Mouse (Mus musculus) heart, adult 18-20 months (tissue): Measurements from ENCODE around the gene Sec22b. TPM values are rescaled to one million over a fixed set of nuclear protein-coding genes. Genes with fewer than 3 reads are reported as not detected.
A peak's percentile ranks its signal among the peaks of the same experiment; 100 is the strongest.

Experiments used
- DNase-seq, 2 experiments: peaks; one replicate each; pipeline ENCODE4 v3.0.0; 2021 to 2022; ENCODE audit warnings: mixed read lengths in 1 of 2
- long read RNA-seq, 2 experiments: library from polyadenylated mRNA; stranded (forward); transcript quantifications; one replicate each; pipeline ENCODE4 v2.0.0; 2021
- total RNA-seq, 2 experiments: library from RNA; stranded (reverse); gene quantifications; 2 replicates each; pipeline ENCODE4 v1.2.3; 2021

Gene Sec22b
- 10 to 100 TPM; 49.2 to 52.3 TPM for total RNA-seq
- long read RNA-seq, experiment 1, transcript Sec22b-201 (5 exons, 2,810 nt): major isoform, 40 of 47 reads
- long read RNA-seq, experiment 1, partial matches to known transcripts: 0 of 47 reads
- long read RNA-seq, experiment 1, other reads (novel, unspliced or antisense): 4 of 47 reads
- long read RNA-seq, experiment 2, transcript Sec22b-201 (5 exons, 2,810 nt): major isoform, 29 of 34 reads
- long read RNA-seq, experiment 2, partial matches to known transcripts: 5 of 34 reads
- long read RNA-seq, experiment 2, other reads (novel, unspliced or antisense): 0 of 34 reads

DNA sequence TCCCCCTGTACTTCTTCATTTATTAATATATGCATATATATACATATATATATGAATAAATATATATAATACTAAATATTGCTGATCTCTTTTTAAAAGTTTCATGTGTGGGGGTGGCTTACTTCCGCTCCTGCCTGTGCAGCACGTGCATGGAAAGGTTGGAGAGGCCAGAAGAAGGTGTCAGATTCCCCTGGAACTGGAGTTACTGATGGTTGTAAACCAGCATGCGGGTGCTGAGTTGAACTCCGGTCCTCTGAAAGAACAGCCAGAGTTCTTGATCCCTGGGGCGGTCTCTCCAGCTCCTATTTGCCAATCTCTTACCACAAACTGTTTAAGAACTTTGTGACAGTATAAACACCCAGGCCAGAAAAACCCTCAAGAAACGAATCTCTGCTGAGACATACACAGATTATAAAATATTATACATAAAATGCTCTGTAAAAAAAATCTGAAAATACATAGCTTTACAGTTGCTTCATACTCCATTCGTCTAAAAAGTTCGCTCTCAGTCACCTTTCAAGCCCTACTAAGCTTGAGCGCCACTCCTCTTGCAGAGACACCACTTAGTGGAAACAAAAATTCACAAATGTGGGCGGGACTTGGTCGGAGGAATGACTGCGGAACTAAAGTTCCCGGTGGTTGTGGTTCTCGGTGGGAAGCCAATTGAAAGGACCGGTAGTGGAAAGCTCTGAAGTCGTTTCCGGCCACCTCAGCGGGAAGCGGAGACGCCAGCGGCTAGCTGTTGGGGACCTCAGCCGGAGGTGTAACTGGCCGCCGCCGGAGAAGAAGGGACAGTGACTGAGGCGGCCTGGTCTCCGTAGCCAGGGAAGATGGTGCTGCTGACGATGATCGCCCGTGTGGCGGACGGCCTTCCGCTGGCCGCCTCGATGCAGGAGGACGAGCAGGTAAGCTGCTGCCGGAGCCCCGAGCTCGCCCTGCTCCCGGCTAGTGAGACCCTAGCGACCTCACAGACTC lies at the start of gene Sec22b:
TSS of gene Sec22b (plus strand) at position 675 of the 975 bp plus-strand sequence.
- DNase-seq: peak; percentile 93 to 95

DNA sequence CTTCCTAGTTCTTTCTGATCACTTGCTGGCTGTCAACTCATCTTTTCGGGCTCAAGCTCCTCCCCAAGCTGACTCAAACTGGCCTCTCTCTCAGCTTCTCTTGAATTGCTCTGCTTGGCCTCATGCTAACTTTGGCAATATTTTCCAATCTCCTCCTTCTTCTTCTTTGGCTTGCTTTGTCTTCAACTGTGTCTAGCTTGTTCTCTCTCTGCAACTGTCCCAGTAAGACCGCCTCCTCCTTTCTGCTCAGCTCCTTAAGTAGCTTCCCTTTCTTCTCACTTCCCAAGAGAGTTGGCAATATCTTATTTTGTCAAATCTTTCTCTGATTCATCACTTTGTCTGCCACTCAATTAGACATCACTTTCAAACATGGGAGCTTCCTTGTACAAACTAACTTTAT lies 49.2 kb upstream of the Sec22b start:
- no peak for DNase-seq

DNA sequence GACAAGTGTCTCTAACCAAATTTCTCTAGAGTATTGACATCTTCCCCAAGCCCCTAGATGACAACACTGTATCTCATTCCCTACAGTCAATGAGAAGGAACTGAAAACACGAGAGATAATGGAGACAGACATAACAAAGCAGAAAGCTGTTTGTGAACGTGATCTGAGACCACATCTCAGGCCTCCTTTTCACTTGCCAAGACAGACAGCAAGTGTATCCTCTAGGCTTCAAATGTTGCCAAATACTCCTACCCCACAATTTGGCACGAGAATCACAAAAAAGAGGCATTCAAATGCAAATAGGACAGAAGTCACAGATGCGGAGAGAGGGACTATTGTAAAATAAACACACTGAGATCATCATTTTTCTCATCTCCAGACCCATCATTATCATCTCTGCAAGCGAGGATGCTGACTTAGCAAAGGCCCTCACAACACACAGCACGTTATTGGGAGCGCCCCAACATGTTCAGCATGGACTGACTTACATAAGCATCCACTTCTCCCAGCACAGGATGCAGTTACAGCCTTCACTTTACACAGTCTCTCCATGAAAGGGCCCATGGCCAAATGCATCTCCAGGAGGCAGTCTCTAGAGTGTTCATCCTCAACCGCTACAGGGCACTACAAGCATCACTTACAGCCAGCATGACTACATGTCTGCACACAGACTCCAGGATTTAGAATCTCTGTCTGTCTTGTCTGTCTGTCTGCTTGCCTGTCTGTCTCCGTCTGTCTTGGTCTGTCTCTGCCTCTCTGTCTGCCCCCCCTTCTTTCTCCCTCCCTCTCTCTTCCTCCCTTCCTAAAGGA lies 46.2 kb upstream of the Sec22b start:
- no peak for DNase-seq

DNA sequence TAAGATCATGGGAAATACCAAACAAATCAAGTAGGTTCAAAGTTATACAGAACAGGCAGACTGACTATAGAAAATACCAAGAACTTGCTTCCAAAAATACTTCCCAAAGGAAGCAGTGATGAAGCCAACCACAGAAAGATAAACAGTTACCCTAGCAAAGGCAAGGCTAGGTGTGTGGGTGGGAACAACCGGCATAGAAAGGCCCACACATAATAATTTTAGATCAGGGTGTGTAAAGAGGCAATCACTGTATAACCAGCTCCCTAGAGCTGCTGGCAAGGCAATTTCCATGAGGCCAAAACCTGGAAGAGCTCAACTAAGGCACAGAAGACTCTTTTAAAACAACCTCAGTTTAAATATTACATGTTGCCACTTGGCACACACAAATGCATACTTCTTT lies 41.6 kb upstream of the Sec22b start:
- no peak for DNase-seq

DNA sequence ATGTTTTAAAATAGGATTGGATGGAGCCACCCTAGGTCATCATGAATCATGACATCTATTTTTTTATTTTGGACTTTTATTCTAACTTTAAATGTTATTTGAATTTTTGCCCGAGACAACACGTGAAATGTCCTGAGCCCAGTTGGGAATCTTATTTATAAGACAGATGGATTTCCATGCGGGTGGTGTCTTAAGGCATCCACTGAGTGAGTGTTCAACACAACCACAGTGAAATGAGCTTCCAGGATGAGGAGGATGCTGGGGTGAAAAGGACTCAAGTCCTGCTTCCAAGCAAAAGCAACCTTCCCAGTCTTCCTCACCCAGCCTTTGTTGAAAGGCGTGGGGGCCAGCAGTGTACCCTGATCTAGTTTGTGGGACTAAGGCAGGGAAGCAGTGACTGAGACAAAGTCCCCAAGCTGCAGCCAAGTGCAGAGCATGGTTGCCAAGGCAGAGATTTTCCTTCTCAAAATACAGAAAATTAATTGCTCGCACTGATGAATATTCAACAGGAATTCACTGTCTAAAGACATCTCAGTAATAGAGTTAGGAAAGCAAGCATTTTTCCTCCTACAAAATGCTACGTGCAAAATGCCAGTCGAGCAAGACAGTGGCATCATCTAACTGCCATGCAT lies 40.1 kb upstream of the Sec22b start:
- DNase-seq: no peak

DNA sequence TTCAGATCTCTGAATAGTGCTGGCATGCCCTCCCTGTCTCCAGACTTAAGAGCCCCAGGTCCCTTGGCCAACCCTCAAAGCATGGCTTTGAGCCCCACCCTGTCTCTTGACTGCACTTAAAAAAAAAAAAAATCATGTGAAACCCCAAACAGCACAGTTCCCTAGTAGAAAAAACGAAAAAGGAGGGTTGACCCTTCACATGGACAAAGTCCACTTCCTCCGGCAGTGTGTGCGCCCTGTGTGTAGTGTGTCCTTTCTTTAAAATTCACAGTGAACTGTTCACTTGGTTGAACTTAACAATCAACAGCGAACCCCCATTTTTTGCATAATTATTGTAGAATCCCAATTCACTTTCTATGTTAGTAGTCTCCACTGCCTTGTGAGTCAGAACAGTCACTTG lies 34.3 kb upstream of the Sec22b start:
- no peak for DNase-seq

DNA sequence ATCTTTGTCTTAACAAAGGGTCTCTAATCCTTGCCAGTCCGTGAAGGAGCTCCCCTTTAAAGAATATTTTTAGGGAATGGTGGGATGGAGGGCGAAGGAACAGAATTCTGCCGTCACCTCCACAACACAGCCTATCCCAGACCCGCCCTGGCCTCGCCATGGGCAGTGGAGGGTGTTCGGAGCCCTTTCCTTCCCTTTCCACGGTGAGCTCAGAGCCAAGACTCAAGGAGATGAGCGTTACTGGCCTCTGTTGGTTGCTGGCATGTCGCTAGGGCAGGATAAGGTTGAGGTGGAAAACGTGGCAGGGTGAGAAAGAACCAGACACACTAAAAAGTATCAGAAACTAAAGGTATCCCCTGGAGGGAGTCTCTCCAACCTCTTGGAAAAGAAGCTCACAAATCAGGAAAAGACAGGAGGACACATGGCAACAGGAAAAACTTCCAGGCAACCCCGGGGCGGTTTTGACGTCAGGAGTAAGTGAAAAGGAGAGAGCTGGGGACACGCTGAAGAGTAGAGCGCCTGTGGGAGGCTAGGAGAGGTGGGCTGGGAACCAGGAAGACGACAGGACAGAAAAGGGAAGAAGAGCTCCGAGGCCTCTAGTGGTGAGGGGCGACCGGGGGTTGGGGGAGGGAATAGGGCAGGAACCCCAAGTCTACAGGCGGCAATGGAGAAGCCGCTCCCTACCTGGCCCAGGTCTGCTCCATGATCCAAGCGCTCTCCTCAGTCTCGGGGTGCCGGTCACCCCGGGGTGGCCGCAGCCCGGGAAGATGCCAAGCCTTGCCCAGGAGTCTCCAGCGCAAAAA lies 33.6 kb upstream of the Sec22b start:
- peak; percentile 17 to 38 for DNase-seq

DNA sequence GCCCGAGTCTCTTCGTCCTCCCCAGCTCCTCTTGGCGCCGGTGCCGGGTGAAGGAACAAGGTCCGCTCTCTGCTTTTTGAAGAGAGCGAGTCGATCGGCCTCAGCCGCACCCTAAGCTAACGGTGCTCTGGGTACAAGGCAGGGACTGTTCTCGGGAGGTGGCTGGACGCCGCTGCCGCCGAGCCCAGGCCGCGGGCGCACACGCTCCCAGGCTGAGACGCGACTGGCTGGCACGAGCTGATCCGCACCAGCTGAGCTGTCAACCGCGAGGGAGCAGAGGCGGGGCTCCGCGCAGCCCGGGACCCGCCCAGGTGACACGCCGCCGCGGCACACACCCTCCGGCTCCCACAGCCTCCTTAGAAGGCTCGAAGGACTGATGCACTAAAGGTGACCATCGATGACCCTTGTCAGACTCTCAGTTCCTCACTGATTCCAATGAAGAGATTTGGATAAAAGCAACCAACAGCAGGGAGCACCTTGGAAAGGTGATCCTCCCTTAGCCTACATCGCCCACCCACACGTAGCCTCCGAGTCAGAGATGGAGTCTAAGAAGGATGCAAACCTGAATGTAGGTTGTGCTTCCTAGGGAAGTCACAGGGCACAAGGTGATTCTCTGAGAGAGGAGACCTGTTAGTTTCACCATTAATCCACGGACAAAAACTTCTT lies 32.8 kb upstream of the Sec22b start:
- peak; percentile 70 to 83 for DNase-seq

DNA sequence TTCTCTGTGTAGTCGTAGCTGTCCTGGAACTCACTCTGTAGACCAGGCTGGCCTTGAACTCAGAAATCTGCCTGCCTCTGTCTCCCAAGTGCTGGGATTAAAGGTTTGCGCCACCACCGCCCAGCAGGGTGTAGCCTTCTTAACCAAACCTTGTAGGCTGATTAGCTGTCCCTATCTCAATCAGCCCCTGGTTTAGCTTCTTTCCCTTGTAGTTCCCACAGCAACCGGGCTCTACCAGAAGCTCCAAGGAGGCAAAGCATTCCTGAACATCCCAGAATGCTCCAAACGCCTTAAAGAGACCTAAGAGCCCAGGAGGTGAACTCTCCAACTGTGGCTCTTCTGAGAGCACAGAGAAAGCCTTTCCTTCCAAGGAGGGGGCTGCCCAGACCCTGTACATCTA lies 32.3 kb upstream of the Sec22b start:
- peak in 1 of 2 experiments; percentile 23 for DNase-seq

DNA sequence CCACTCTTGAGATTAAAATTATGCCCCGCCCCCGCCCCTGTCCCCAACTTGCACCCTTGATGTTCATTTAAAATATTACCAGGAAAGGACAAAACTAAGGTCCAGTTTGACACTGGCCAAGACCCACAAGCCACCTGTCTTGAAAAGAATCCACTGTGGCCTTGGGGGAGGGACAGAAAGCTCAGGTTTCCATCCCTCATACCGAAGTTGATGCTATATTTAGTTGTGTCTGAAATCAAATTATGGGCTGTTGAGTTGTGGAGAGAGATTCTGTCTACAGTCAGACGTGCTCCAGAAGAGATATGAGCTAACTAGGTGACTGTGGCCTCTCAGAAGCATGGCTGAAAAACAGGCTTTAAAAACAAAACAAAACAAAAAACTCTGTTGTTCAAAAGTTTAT lies 31.3 kb upstream of the Sec22b start:
- peak; percentile 60 to 66 for DNase-seq

DNA sequence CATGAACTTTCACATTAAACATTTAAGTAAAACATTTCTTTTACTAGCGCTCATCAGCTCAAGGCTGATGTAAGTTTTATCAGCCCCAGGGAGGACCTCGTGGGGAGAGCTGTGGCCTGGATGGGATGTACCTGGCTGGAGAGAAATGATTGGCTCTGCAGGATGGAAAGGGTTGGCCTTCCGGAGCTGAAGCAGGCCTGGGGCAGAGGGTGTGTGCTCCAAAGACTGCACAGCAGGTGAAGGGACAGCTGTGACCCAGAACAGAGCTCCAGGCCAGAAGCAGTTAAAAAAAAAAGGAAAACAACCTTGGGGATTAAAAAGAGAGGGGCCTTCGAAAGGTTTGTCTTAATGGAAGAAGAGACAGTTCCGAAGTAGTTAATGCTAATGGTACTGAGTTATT lies 26.2 kb upstream of the Sec22b start:
- DNase-seq: no peak

DNA sequence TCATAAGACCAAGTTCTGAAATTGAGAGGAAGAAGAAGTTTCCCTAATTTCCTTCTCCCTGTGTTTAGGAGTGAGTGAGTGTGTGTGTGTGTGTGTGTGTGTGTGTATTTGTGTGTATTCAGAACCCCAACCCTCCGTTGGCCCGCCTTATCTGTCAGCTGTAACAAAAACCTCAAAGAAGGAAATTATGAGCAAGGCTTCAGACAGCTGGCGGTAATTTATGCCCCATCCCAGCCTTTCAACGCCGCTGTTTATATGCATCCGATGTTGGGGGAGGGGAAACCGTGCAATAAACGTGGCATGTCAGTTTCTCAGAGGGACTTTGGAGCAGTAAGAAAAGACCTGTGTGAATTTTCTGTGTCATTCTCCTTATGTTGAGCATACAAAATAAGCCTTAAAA lies 24.7 kb upstream of the Sec22b start:
- DNase-seq: no peak

DNA sequence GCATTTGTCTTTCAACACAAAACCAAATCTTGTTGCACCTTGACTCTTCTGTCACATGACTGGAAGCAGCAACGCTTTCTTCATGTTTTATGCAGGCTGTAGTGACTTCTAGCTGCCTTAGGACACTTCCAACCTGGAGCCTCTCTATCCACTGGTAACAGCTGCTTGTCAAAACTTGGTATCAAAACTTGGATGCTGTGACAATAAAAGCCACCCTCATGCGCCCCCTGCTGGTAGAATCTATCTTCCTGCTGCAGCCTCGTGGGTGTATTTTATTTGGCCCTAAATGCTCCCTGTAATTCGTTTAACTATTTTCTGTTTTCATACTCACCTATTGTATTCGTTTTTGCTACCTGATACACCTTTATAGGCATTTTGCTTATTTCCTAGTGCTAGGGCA lies 21.8 kb upstream of the Sec22b start:
- peak; percentile 69 to 92 for DNase-seq

DNA sequence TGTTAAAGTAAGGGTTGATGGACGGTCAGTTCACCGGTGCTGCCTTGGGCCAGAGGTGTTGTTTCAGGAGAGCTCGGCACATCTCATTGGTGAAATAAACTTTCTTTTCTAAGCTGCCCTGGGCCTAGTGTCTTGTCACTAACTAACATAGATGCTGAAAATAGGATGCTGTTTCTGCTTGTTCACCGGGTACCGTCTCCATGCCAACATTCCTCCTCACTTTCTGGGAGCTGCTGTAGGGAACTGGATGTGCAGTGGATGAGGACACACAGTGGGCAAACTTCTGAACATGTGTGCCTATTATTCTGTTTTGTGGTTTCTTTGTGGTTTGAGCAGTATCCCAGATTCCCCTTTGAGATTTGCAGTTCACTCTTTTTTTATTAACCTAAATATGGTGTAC lies 19.4 kb upstream of the Sec22b start:
- no peak for DNase-seq

DNA sequence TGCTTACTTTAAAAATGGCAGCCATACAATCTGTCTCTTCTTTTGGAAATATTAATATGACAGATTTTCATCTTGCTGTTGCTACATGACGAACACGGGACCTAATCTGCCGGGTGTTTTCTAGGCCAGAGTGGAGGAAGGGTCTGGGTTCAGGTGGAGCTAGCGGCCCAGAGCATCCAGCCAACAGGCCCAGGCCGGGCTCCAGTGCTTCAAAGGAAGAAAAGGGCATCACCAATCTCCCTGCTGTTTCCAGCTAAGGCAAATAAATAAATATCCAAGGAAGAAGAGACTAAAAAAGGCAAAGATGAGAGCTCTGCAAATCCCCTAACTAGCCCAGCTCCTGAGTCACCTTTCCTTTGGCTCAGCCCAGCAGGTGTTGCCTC lies 13.2 kb upstream of the Sec22b start:
- DNase-seq: no peak

DNA sequence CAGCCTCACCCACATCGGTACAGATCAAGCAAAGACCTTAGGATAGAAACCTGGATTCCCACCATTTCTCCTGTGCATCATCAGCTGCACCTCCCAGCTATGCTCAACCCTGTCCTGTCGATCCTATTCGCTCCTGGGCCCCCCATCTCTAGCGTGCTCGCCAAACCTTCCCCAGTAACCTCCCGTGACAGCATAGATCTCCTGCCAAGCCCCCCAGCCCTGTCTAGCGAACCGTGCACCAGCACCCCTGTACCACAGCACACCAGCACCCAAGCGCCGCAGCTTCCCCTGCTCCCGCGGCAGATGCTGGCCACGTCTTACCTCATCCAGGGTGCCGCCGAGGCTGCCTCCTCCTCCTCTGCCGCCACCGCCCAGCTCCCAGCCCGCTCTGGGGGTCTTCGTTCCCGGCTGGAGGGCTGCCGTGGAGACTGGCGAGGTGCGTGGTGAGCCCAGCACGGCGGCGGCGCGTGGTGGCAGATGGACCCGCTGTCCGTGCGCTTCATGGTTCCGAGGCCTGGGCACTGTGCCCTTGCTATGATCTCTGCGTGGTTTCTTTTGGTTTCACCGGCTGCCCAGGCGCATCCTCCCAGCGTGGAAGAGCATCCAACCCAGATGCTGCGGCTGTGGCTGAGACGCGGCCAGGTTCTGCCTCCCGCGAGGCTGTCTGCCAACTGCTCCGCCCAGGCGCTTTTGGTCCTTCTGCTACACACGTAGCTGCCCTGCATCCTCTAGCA lies 12.7 kb upstream of the Sec22b start, which contains the start of gene Pde4dip:
TSS of gene Pde4dip (minus strand) at position 540 of the 734 bp plus-strand sequence.
- DNase-seq: peak in 1 of 2 experiments; percentile 22

DNA sequence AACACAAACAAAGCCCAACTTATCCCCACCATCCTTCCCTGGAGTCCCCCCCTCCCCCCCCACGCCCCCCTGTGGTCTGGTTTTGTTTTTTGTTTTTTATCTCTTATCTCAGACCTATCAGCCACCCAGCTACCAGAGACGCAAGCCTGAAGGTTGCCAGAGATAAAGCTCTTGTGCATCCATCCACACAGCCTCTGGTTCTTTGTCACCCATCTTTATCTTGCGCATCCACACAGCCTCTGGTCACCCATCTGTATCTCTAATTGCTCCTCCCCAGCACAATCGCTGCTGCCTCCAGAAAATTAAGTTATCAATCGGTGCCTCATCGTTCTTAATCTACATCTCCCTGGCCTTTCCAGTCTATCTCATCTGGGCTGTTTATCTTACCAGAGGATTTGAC lies 10.8 kb upstream of the Sec22b start:
- no peak for DNase-seq

DNA sequence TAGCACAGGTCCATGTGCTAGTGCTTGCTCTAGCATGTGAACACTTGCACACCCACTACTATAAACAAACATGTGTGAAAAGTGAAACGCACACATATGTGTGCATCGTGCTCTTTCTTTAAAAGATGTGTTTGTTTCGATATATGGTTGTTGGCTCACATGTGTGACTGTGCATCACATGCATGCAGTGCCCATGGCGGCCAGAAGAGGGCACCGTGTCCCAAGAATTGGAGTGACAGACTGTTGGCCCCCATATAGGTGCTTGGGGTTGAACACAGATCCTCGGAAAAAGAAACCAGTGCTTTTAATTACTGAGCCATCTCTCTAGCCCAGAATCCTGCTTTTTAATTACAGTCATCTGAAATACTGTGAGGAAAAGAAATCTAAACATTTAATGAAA lies 6.3 kb upstream of the Sec22b start:
- no peak for DNase-seq

DNA sequence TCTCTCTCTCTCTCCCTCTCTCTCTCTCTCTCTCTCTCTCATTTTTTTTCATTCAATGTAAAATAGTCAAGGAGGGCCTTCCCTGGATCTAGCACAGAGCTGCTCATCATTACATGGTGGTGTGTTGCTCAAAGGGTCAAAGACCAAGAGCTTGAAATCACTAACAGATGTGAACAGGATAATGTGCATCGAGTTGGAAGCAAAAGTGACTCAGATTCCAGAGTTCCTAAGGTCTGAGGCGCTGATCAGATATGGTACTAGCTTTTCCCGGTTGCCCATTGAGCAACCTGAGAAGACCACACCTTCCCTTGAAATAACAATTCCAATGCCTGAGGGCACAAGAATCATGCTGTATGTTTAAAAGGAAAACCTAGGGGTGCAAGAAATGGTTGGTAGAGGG lies 2.6 kb upstream of the Sec22b start:
- DNase-seq: no peak

DNA sequence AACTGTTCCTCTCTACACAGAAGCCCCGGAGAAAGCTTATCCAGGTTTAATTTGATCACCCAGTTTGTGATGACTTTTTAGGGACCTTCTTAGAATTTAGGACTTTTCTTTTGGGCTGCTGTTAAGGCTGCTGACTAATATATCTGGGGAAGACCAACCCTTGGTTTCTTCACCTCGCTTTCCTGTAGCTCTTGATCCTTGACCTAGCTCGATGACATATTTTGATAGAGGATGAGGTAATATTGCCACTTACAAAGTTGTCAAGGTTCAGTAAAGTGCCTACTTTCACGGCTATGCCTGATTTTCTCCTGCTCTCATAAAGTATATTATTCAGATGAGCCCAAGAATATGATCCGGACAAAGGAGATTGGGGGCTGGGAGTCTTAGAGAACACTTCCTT lies 596 bp downstream of the Sec22b start:
- no peak for DNase-seq
